Mouse (Mus musculus): ENCODE measurements around the gene Hspb3. TPM values are rescaled to one million over a fixed set of nuclear protein-coding genes. Genes with fewer than 3 reads are reported as not detected.

Gene Hspb3
- 0.22 and 0.24 TPM in 2 replicates for polyA plus RNA-seq (2015; fragmentation: Nextera tagmentation; extraction: Ambion mirVana)

DNA sequence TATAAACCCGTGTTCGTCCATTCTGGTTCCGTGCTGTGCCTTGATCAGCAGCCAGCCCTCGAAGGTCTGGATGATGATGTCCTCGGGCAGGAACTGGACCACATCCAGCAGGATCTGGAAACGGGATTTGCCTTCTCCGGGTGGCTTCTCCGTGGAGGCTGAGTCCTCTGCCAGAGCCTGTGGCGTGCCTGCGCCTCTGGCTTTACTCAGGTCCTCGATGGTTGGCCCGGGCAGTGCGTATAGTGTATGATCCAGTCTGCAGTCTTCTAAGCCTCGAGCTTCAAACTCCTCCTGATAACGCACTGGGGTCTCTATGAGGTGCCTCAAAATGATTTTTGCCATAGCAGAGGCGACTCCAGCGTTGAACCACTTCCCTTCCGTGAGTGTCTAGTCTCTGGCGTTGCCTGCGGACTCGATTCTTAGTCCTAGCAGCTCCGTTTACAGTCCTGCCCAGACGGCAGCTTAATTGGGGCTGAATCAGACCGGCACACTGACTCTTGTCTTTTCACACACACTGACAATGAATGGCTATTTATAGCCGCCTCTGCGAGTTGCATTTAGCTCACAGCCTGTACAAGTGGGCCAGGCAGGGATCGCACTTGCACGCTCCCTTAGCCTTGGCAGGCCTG, at the start of gene Hspb3:
TSS of gene Hspb3 (minus strand) at position 526 of the 629 bp plus-strand sequence.
- Histone ChIP-seq H3K4me1 (replicated peaks) (no peaks in the 10 kb centered on the region), H3K27me3 (no peaks in the 10 kb centered on the region), H3K36me3 (no peaks in the 10 kb centered on the region), H3K4me3 (replicated peaks) (no peak within 1 kb of the TSS), H3K4me2 (no peak within 1 kb of the TSS), H3K9ac (no peak within 1 kb of the TSS), H3K27ac (no peak within 1 kb of the TSS), H3K9me3 (replicated peaks) (no peaks in the 10 kb centered on the region)
- DNase-seq = no peak
- ATAC-seq (ENCODE audit: low read depth) = no peak
- 66% methylated on average over 28 of the region's 28 CpGs for WGBS (ENCODE audit: insufficient replicate concordance)

DNA sequence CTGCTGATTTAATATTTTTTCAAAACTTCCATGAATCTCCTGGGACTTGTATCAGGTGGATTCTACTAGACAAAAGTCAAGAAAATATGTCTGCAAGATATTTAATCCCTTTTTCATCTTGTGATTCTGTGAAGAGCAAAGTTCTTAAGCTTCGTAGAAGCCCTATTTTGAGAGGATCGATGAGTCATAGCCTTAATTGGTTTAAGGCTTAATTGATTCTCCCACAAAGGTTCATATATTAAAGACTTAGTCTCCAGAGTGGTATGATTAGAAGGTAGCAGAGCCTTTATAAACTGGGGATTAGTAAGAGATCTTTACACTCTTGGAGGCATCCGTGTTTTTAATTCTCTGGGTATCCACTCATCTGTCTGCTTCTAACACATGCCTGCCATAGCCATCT, 49.7 kb upstream of the Hspb3 start:
- no peaks in the 10 kb centered on the region for H3K27me3 ChIP-seq
- no peak for ATAC-seq (ENCODE audit: low read depth)
- no peak overlapping the region for H3K4me3 ChIP-seq (replicated peaks)
- no peak overlapping the region for H3K27ac ChIP-seq
- no peak overlapping the region for H3K4me2 ChIP-seq
- H3K9me3 ChIP-seq (replicated peaks) = no peaks in the 10 kb centered on the region
- H3K9ac ChIP-seq = no peak overlapping the region
- DNase-seq = no peak
- H3K36me3 ChIP-seq = no peaks in the 10 kb centered on the region
- H3K4me1 ChIP-seq (replicated peaks) = no peaks in the 10 kb centered on the region
- 84% methylated on average over 3 of the region's 3 CpGs for WGBS (ENCODE audit: insufficient replicate concordance)

DNA sequence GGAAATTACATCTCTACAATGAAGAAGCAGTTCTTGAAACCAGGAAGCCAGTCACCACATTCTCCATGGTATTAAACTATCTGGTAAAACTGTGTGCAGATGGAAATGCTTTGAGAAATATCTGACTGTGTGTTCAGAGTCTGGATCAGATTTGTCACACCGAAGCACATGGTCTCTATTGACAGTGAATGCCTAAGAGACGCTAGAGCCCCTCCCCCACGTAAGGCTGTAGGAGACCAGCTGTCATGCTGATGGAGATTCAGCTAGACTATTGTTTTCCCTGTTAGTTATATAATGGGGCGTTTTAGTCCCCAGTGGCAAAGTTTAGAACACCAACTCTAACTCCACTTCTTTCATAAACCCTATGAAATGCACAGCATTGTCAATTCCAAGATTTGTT, 42.7 kb upstream of the Hspb3 start:
- 42% methylated on average over 4 of the region's 4 CpGs for WGBS (ENCODE audit: insufficient replicate concordance)
- Histone ChIP-seq H3K4me1 (replicated peaks) (no peaks in the 10 kb centered on the region), H3K9ac (no peak overlapping the region), H3K27me3 (no peaks in the 10 kb centered on the region), H3K27ac (no peak overlapping the region), H3K9me3 (replicated peaks) (no peaks in the 10 kb centered on the region), H3K4me2 (no peak overlapping the region), H3K4me3 (replicated peaks) (no peak overlapping the region), H3K36me3 (no peaks in the 10 kb centered on the region)
- no peak for ATAC-seq (ENCODE audit: low read depth)
- no peak for DNase-seq

DNA sequence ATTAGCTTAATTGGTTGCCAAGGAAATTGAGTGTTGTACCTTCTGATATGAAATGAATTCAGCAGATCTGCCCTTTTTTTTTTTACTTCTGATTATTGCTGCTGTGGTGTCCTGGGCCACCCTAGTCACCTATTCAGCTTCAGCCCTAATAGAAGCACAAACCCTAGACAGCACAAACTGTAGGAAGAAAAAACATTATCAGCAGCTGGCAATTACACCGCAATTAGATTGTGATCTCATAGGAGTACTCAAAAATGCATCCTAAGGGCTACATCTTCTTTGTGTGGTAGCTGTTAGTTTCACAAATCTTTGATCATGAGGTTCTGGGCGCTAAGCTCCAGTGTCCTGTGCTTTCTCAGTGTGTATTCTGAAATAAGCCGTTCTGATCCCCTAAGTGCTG, 37.7 kb upstream of the Hspb3 start:
- no peaks in the 10 kb centered on the region for H3K9me3 ChIP-seq (replicated peaks)
- H3K9ac ChIP-seq = no peak overlapping the region
- H3K4me1 ChIP-seq (replicated peaks) = peaks cover 12% of the 10 kb centered on the region
- no peak overlapping the region for H3K4me2 ChIP-seq
- ATAC-seq (ENCODE audit: low read depth) (no peak), DNase-seq (no peak)
- H3K27ac ChIP-seq = no peak overlapping the region
- H3K27me3 ChIP-seq = no peaks in the 10 kb centered on the region
- 82% methylated on average over 3 of the region's 3 CpGs for WGBS (ENCODE audit: insufficient replicate concordance)
- H3K4me3 ChIP-seq (replicated peaks) = no peak overlapping the region
- no peaks in the 10 kb centered on the region for H3K36me3 ChIP-seq

DNA sequence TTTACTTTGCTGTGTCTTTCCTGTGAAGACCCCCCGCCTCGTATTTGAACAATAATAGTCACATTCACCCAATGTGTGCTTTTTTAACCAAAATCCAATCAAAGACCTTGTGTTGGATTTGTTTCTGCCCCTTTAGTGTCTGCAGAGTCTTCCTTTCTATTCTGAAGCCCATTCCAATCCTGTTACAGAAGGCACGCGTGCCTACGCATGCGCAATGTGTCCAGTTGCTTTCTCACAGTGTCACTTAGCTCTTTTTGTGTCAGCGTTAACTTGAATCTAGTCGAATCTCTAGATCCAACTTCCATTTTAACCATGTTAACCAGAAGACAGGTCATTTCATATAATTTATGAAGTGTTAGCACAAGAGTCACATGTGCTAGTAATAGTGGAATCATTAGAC, 36.5 kb upstream of the Hspb3 start:
- ATAC-seq (ENCODE audit: low read depth) = no peak
- Histone ChIP-seq H3K27me3 (no peaks in the 10 kb centered on the region), H3K9ac (no peak overlapping the region), H3K27ac (no peak overlapping the region), H3K4me2 (peak overlapping the region; percentile 41), H3K9me3 (replicated peaks) (no peaks in the 10 kb centered on the region), H3K4me3 (replicated peaks) (no peak overlapping the region), H3K36me3 (no peaks in the 10 kb centered on the region), H3K4me1 (replicated peaks) (peaks cover 12% of the 10 kb centered on the region)
- no peak for DNase-seq
- 88% methylated on average over 8 of the region's 8 CpGs for WGBS (ENCODE audit: insufficient replicate concordance)

DNA sequence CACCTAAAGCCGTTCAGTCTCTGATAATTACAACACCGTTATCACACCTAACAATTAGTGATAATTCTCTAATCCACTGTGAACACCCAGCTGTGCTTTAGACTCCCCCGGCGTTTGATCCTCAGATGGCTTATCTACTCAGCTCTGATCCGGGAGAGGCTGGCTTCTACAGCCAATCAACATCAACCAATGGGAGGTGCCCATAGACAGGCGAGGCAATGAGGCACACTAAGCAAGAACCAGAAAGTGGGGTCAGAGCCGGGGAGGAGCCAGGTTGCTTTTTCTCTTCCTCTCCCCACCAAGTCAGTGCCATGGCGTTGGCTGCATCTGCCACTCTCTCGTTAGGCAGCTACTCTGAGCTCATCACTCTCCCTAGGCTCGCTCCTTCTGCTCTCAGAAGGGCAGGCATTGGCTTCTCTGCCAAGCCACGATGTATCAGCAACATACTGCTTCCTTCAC, 36.0 kb upstream of the Hspb3 start:
- no peaks in the 10 kb centered on the region for H3K27me3 ChIP-seq
- no peaks in the 10 kb centered on the region for H3K36me3 ChIP-seq
- 38% methylated on average over 11 of the region's 11 CpGs for WGBS (ENCODE audit: insufficient replicate concordance)
- H3K4me2 ChIP-seq = peak overlapping the region; percentile 41
- H3K4me1 ChIP-seq (replicated peaks) = peaks cover 12% of the 10 kb centered on the region
- no peak overlapping the region for H3K27ac ChIP-seq
- no peak overlapping the region for H3K9ac ChIP-seq
- peak; percentile 96 for ATAC-seq (ENCODE audit: low read depth)
- peak; percentile 29 for DNase-seq
- H3K4me3 ChIP-seq (replicated peaks) = no peak overlapping the region
- no peaks in the 10 kb centered on the region for H3K9me3 ChIP-seq (replicated peaks)

DNA sequence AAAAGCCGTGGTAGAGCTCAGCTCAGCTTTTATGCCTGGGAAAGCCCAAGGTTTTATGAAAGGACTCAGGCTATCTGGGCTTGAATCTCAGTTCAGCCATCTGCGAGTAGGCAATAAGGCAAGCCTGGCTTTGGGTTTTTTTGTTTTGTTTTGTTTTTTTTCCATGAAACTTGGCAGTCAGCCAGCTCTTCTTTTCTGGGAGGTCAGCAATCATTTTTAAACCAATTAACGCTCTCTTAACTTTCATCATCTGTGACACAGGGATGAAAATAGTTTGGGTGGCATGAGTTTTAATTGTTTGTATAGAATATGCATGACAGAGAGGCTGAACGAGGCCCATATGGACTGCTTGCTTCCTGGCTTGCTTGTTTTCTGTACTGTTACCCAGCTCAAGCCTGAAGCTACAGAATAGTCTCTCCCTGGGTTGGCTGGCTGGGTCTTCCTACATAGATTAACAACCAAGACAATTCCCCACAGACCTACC, 33.4 kb upstream of the Hspb3 start:
- H3K36me3 ChIP-seq = no peaks in the 10 kb centered on the region
- no peaks in the 10 kb centered on the region for H3K27me3 ChIP-seq
- no peak overlapping the region for H3K27ac ChIP-seq
- ATAC-seq (ENCODE audit: low read depth) (no peak), DNase-seq (no peak)
- H3K4me3 ChIP-seq (replicated peaks) = no peak overlapping the region
- 58% methylated on average over 4 of the region's 4 CpGs for WGBS (ENCODE audit: insufficient replicate concordance)
- no peak overlapping the region for H3K9ac ChIP-seq
- H3K4me2 ChIP-seq = no peak overlapping the region
- no peaks in the 10 kb centered on the region for H3K9me3 ChIP-seq (replicated peaks)
- H3K4me1 ChIP-seq (replicated peaks) = peaks cover 13% of the 10 kb centered on the region

DNA sequence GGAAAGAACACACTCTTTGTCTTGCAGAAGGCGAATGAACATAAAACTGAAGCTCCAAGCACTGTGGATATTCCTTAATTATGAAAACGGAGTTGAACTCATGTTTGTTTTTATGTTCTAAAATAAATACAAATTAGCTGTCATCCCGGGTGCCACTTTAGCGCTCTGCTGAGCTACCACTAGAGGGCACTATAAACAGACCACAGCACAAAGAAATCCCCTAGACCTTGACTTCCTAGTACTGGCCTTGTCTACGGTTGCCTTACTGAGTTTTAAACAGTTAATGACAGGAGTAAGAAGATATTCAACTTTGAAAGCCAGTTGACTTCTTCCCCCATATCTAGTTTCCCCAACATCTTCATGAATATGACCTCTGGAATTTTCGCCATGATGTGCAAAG, 29.9 kb upstream of the Hspb3 start:
- WGBS (ENCODE audit: insufficient replicate concordance) = 16% methylated on average over 6 of the region's 6 CpGs
- Histone ChIP-seq H3K4me1 (replicated peaks) (peaks cover 21% of the 10 kb centered on the region), H3K36me3 (no peaks in the 10 kb centered on the region), H3K4me3 (replicated peaks) (no peak overlapping the region), H3K9ac (no peak overlapping the region), H3K4me2 (no peak overlapping the region), H3K9me3 (replicated peaks) (no peaks in the 10 kb centered on the region), H3K27ac (no peak overlapping the region), H3K27me3 (no peaks in the 10 kb centered on the region)
- DNase-seq (no peak), ATAC-seq (ENCODE audit: low read depth) (no peak)

DNA sequence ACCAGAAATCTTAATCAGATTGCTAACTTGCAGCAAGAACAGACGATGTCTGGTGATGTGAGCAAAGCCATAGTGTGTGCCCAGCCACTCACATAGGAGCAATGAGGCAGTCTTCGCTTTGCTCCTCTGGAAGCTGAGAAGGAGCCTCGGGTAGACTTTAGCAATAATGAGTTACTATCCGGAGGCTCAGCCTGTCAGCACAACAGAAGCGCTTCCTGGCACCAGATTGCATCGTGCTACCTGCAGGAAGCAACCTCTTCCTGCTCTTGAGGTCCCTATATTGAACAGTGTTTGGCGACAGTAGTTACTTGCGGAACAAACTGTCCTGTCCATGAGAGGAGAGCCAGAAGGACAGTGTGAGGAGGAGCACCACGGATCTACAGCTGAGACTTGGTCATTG, 28.2 kb upstream of the Hspb3 start:
- no peak overlapping the region for H3K27ac ChIP-seq
- ATAC-seq (ENCODE audit: low read depth) (no peak), DNase-seq (no peak)
- WGBS (ENCODE audit: insufficient replicate concordance) = 28% methylated on average over 9 of the region's 9 CpGs
- no peaks in the 10 kb centered on the region for H3K36me3 ChIP-seq
- H3K4me1 ChIP-seq (replicated peaks) = peaks cover 21% of the 10 kb centered on the region
- H3K4me2 ChIP-seq = no peak overlapping the region
- H3K9me3 ChIP-seq (replicated peaks) = no peaks in the 10 kb centered on the region
- no peaks in the 10 kb centered on the region for H3K27me3 ChIP-seq
- H3K4me3 ChIP-seq (replicated peaks) = no peak overlapping the region
- no peak overlapping the region for H3K9ac ChIP-seq

DNA sequence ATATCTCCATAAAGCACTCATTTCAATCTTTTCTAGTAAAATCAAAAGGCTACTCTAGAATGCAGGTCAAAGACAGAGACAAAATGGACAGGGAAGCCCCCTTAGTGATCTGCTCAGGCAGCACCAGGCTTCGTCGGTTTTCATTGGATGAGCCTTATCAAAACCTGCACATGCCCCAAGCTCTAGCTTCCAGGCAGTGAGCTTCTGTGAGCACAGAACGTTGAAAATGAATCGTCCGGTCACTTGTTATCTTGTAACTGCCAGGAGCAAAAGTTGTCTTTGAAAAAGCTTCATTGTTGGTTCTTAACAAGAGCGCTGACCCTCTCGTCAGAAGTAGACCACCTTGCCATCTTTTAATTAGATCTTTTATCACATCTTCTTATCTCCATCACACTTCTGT, 26.4 kb upstream of the Hspb3 start:
- H3K9me3 ChIP-seq (replicated peaks) = no peaks in the 10 kb centered on the region
- WGBS (ENCODE audit: insufficient replicate concordance) = 23% methylated on average over 7 of the region's 7 CpGs
- H3K4me2 ChIP-seq = no peak overlapping the region
- no peaks in the 10 kb centered on the region for H3K27me3 ChIP-seq
- H3K4me3 ChIP-seq (replicated peaks) = no peak overlapping the region
- ATAC-seq (ENCODE audit: low read depth) (peak; percentile 82), DNase-seq (peak; percentile 34)
- H3K36me3 ChIP-seq = no peaks in the 10 kb centered on the region
- peaks cover 21% of the 10 kb centered on the region for H3K4me1 ChIP-seq (replicated peaks)
- H3K9ac ChIP-seq = no peak overlapping the region
- no peak overlapping the region for H3K27ac ChIP-seq

DNA sequence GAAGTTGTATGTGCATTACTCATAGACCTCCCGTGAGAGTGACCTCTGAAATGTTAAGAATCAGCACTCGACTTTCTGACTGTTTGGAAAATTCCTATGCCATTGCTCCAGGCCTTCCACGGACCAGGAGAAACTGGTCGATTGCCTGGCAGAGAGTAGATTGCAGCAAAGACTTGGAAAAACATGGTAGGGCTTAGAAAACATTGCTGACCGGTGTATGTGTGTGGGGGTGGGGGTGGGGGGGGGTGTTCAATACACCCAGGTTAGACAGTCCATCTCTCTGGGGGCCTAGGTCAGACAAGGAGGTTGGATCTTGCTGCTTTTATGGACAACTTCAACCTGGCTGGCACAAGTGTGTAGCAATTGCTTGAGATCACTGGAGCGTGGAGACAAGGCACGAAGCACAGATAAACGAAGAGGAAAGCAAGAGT, 23.2 kb upstream of the Hspb3 start:
- Histone ChIP-seq H3K4me1 (replicated peaks) (peaks cover 19% of the 10 kb centered on the region), H3K4me3 (replicated peaks) (no peak overlapping the region), H3K27me3 (no peaks in the 10 kb centered on the region), H3K9ac (no peak overlapping the region), H3K27ac (no peak overlapping the region), H3K4me2 (no peak overlapping the region), H3K9me3 (replicated peaks) (no peaks in the 10 kb centered on the region), H3K36me3 (no peaks in the 10 kb centered on the region)
- DNase-seq (no peak), ATAC-seq (ENCODE audit: low read depth) (no peak)
- WGBS (ENCODE audit: insufficient replicate concordance) = 62% methylated on average over 8 of the region's 8 CpGs

DNA sequence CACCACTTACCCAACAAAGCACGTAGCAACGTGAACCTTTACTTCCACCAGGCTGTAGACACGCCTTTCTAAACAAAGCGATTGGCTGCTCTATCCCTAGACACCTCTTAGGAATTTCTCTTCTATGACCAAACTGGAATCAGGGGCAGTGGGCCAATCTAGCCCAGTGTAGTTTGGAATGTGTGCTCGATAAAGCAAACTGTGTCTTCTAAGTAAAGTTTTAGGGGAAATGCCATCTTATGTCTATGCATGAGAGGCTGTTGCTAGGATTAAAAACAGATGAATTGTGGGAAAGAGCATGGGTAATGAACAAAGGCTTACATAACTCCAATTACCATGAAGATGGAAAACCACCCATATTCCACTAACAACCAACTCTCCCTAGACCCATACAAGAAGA, 19.3 kb upstream of the Hspb3 start:
- 86% methylated on average over 5 of the region's 5 CpGs for WGBS (ENCODE audit: insufficient replicate concordance)
- no peaks in the 10 kb centered on the region for H3K27me3 ChIP-seq
- H3K36me3 ChIP-seq = no peaks in the 10 kb centered on the region
- no peak overlapping the region for H3K9ac ChIP-seq
- no peak overlapping the region for H3K4me3 ChIP-seq (replicated peaks)
- no peaks in the 10 kb centered on the region for H3K9me3 ChIP-seq (replicated peaks)
- no peaks in the 10 kb centered on the region for H3K4me1 ChIP-seq (replicated peaks)
- ATAC-seq (ENCODE audit: low read depth) (no peak), DNase-seq (no peak)
- H3K27ac ChIP-seq = no peak overlapping the region
- no peak overlapping the region for H3K4me2 ChIP-seq
